Mouse (Mus musculus): ENCODE data around the gene Clrn2.

DNA sequence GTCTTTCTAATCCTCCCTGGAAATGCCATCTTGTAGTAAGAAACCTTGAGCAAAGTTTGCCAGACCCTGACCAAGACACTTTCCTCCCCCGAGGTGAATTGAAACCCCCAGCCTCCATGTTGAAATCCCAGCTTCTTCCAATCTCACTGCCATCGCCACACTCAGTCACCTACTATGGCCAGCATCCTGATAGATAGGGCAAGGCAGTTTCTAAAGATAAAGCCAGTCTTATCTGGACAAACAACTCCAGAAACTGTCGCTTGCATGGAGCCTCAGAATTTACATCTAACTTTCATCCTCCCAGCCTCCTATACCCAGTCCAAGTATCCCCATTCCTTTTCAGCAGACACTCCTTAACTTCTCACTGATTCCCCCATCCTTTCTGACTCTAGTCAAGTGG lies 37.1 kb upstream of the Clrn2 start:
- TF ChIP-seq CTCF (IDR thresholded peaks at IDR 0.05; ENCODE audit: borderline replicate concordance, insufficient read depth, low read depth, low read length) (no peak), POLR2A (IDR thresholded peaks at IDR 0.05; ENCODE audit: borderline replicate concordance, insufficient read depth, low read length) (no peak)
